Mouse (Mus musculus) spleen, postnatal 10 days (tissue): ENCODE measurements around the gene Pck2.

Experiments used
- DNase-seq, 2 experiments: peaks; one replicate each; pipeline ENCODE4 v3.0.0; 2021 to 2022; ENCODE audit warnings: low spot score in 2 of 2

The Pck2 gene

GRCm38 (mm10) chr14:55598521-55599390 is 58.7 kb downstream of the Pck2 start:
- no peak for DNase-seq
